Mouse (Mus musculus) intestine, embryonic 16.5 days (tissue): Measurements from ENCODE around the gene Zan. TPM values are rescaled to one million over a fixed set of nuclear protein-coding genes. Genes with fewer than 3 reads are reported as not detected.
A peak's percentile ranks its signal among the peaks of the same experiment; 100 is the strongest.

Experiments
- ATAC-seq: fragments of 200-750 bp; cut with Nextera tagmentation; 2 replicates; pipeline ENCODE4 v1.8.0; 2017; ENCODE audit warnings: moderate TSS enrichment, moderate library complexity
- H3K27ac ChIP-seq: fragments of 300-500 bp; sonication (generic); 2 replicates; pipeline ENCODE4 v1.5.1; 2014; ENCODE audit warnings: mild to moderate bottlenecking, low read length
- H3K27me3 ChIP-seq: fragments of 300-500 bp; sonication (generic); replicated peaks from 2 replicates; pipeline ENCODE4 v1.6.1; 2014; ENCODE audit warnings: low read length, control low read depth, mixed read lengths; ENCODE audit not compliant: control insufficient read depth, insufficient read depth
- H3K36me3 ChIP-seq: fragments of 300-500 bp; sonication (generic); 2 replicates; pipeline ENCODE4 v1.6.1; 2014; ENCODE audit warnings: low read length, control low read depth; ENCODE audit not compliant: control insufficient read depth, insufficient read depth
- H3K4me1 ChIP-seq: fragments of 300-500 bp; sonication (generic); 2 replicates; pipeline ENCODE4 v1.6.1; 2014; ENCODE audit warnings: low read length, control low read depth, mixed read lengths; ENCODE audit not compliant: control insufficient read depth, insufficient read depth
- H3K4me2 ChIP-seq: fragments of 300-500 bp; sonication (generic); 2 replicates; pipeline ENCODE4 v1.6.1; 2014; ENCODE audit warnings: low read depth, low read length, control low read depth
- H3K4me3 ChIP-seq: fragments of 300-500 bp; sonication (generic); 2 replicates; pipeline ENCODE4 v1.5.1; 2014; ENCODE audit warnings: mild to moderate bottlenecking, low read length
- H3K9ac ChIP-seq: fragments of 300-500 bp; sonication (generic); 2 replicates; pipeline ENCODE4 v1.6.1; 2014; ENCODE audit warnings: low read depth, low read length
- H3K9me3 ChIP-seq: fragments of 300-500 bp; sonication (generic); 2 replicates; pipeline ENCODE4 v1.6.1; 2016; ENCODE audit warnings: low read length, control low read depth; ENCODE audit not compliant: control insufficient read depth
- WGBS: fragments of 180-500 bp; shearing (Covaris S2); extraction: QIAGEN DNeasy Blood & Tissue Kit; methylation state at CpG from one replicate; pipeline ENCODE4 v1.1.7; 2014; 5-methylcytosine and 5-hydroxymethylcytosine counted together
- polyA plus RNA-seq: library from polyadenylated mRNA; unstranded; fragments of >200 nt; fragmentation: Nextera tagmentation; extraction: Ambion mirVana; gene quantifications from 2 replicates; pipeline ENCODE4 v1.2.1, GENCODE M21; 2015

Gene Zan
- polyA plus RNA-seq, 1 experiment from 2014 or later = 0.89 TPM

GRCm38 (mm10) chr5:137375627-137376026 lies 101.2 kb downstream of the Zan start:
- no peaks in the 10 kb centered on the region for H3K9me3 ChIP-seq
- H3K4me2 ChIP-seq = no peak overlapping the region
- H3K27ac ChIP-seq = peak overlapping the region; percentile 14; the same call in 1 of the 2 replicates
- peaks cover 10% of the 10 kb centered on the region for H3K4me1 ChIP-seq
- no peak overlapping the region for H3K9ac ChIP-seq
- ATAC-seq = peak; percentile 16; the same call in 1 of the 2 replicates
- no peak overlapping the region for H3K4me3 ChIP-seq
- 45% methylated on average over 2 of the region's 2 CpGs for WGBS
- H3K36me3 ChIP-seq = peaks cover 21% of the 10 kb centered on the region
- H3K27me3 ChIP-seq = no peaks in the 10 kb centered on the region

DNA sequence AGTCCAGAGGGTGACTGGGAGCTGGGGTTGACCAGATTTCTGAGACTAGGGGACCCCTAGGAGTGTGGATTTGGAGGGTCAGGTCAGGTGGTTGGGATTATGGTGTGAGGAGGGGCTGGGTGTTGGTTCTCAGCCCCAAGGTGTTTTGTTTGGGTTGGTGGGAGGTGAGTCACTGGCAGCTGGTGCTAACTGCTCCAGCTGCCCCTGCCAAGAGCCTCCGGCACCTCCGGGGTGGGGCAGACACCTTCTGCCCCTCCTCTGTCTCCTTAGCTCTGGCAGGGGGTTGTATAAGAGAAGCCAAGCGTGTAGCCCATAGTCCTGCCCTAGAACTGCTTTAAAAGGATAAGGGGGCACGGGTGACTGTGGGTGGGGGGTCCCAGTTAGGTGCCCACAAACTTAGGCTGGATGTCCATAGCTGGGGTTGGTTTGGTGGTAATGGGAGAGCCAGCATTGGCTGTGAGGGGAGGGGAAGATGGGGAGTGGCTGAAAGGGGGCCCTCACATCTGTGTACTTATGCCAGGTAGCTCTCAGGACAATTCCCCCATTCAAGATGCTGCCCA lies 102.3 kb downstream of the Zan start:
- WGBS = 57% methylated on average over 4 of the region's 4 CpGs
- Histone ChIP-seq H3K4me3 (no peak overlapping the region), H3K9me3 (no peaks in the 10 kb centered on the region), H3K4me1 (peaks cover 10% of the 10 kb centered on the region), H3K27me3 (no peaks in the 10 kb centered on the region), H3K36me3 (peaks cover 30% of the 10 kb centered on the region), H3K27ac (no peak overlapping the region), H3K9ac (no peak overlapping the region), H3K4me2 (no peak overlapping the region)
- no peak for ATAC-seq

DNA sequence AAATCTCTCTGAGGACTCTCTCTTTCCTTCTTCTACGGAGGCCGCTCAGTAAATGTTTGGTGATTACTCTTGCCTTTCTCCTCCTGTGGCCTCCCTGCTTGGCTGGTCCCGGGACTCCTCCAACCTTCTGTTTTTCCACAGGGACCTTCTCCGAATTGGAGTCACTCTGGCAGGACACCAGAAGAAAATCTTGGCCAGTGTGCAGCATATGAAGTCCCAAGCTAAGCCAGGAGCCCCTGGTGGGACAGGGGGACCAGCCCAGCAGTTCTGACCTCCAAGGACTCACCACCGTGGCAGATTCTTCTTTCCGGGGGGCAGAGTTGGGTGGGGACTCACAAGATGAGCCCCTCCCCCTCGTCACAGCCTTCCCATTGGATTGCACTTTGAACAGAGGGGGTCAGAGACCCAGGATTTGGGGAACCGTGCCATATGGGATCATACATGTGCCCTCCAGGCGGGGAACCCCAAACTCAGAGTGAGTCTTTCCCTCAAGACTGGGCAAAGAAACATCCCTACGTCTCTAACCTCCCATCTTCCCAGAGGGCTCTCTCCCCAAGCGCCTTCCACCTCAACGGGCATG lies 103.4 kb downstream of the Zan start:
- Histone ChIP-seq H3K27ac (no peak overlapping the region), H3K27me3 (no peaks in the 10 kb centered on the region), H3K9ac (no peak overlapping the region), H3K4me2 (no peak overlapping the region), H3K4me3 (no peak overlapping the region), H3K36me3 (peaks cover 34% of the 10 kb centered on the region), H3K4me1 (peaks cover 8% of the 10 kb centered on the region), H3K9me3 (no peaks in the 10 kb centered on the region)
- WGBS = 82% methylated on average over 12 of the region's 12 CpGs
- ATAC-seq = no peak

DNA sequence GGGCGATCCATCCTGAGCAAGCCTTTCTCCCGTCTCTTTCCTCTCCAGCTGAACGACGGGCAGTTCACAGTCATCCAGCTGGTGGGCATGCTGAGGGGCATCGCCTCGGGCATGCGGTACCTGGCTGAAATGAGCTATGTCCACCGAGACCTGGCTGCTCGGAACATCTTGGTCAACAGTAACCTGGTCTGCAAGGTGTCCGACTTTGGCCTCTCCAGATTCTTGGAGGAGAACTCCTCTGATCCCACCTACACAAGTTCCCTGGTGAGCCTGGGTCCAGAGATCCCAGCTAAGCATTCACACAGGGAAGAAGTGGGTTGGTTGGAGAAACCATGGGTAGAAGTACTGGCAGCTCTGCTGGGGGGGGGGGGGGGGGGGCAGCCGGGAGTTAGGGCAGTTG lies 107.2 kb downstream of the Zan start:
- peaks cover 56% of the 10 kb centered on the region for H3K36me3 ChIP-seq
- no peak overlapping the region for H3K9ac ChIP-seq
- H3K27ac ChIP-seq = no peak overlapping the region
- no peak for ATAC-seq
- H3K9me3 ChIP-seq = no peaks in the 10 kb centered on the region
- H3K4me3 ChIP-seq = no peak overlapping the region
- H3K27me3 ChIP-seq = no peaks in the 10 kb centered on the region
- no peaks in the 10 kb centered on the region for H3K4me1 ChIP-seq
- H3K4me2 ChIP-seq = no peak overlapping the region
- WGBS = 94% methylated on average over 11 of the region's 11 CpGs

- no peak overlapping the region for H3K9ac ChIP-seq
- H3K9me3 ChIP-seq = no peaks in the 10 kb centered on the region
- H3K4me2 ChIP-seq = no peak overlapping the region
- peaks cover 2% of the 10 kb centered on the region; the same call in 1 of the 2 replicates for H3K4me1 ChIP-seq
- H3K4me3 ChIP-seq = no peak overlapping the region
- H3K27ac ChIP-seq = no peak overlapping the region
- WGBS = 35% methylated on average over 7 of the region's 7 CpGs
- H3K36me3 ChIP-seq = peaks cover 50% of the 10 kb centered on the region
- H3K27me3 ChIP-seq = no peaks in the 10 kb centered on the region
- no peak for ATAC-seq
These were observed 118.5 kb downstream of the Zan start for GRCm38 (mm10) chr5:137358382-137358781.

GRCm38 (mm10) chr5:137354091-137354490 lies 122.8 kb downstream of the Zan start:
- no peak overlapping the region for H3K4me3 ChIP-seq
- peaks cover 20% of the 10 kb centered on the region for H3K4me1 ChIP-seq
- H3K36me3 ChIP-seq = peaks cover 21% of the 10 kb centered on the region
- H3K27ac ChIP-seq = no peak overlapping the region
- no peaks in the 10 kb centered on the region for H3K9me3 ChIP-seq
- H3K9ac ChIP-seq = no peak overlapping the region; the same call in 1 of the 2 replicates
- ATAC-seq = no peak
- H3K27me3 ChIP-seq = no peaks in the 10 kb centered on the region
- 84% methylated on average over 17 of the region's 17 CpGs for WGBS
- H3K4me2 ChIP-seq = no peak overlapping the region

DNA sequence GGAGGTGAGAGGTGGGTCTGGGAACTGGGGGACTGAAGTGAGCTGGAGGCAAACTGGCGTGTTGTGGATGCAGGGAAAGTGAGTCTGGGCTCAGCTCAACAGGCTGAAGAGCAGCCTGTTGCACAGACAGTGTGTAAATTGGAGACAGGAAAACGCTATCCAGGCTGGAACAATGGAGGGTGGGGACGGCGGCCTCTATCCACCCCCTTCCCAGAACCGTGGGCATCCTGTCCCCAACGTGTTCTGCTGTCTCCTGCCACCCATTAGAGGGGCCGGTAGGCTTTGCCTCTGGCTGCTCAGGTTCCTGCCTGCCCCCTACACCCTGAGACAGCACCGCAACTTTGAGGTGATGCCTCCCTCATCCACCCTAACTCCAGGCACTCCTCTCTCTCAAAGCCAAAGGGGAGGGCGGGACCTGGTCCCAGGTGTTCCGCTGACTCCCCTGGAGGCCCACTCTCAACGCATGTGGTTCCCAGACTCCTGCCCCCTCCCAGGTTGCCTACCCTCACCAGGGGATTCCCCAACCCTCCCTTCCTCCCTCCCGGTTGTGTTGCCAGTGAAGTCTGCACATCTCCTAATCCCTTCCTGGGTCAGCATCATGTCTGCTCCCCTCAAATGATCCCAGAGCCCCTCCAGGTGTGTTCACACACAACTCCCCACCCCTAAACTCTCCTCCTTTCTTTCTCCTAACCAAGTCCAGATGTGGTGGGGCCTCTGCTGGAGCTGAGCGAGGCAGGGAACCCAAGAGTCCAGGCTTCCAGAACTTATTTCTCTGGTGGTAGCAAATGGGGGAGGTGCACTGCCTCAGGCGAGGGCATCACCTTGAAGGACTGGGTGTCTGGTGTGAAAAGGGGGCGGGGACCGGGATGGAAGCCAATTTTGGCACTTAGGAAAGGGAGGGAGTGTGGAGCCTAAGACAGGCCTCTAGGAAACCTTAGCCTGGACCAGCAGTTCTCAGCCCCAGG lies 124.6 kb downstream of the Zan start:
- no peak for ATAC-seq
- Histone ChIP-seq H3K4me1 (peaks cover 37% of the 10 kb centered on the region), H3K4me2 (peak overlapping the region; percentile 84), H3K27me3 (no peaks in the 10 kb centered on the region), H3K9me3 (no peaks in the 10 kb centered on the region), H3K9ac (peak overlapping the region; percentile 95), H3K36me3 (peaks cover 17% of the 10 kb centered on the region), H3K27ac (peak overlapping the region; percentile 98), H3K4me3 (peak overlapping the region; percentile 74)
- WGBS = 11% methylated on average over 16 of the region's 16 CpGs

DNA sequence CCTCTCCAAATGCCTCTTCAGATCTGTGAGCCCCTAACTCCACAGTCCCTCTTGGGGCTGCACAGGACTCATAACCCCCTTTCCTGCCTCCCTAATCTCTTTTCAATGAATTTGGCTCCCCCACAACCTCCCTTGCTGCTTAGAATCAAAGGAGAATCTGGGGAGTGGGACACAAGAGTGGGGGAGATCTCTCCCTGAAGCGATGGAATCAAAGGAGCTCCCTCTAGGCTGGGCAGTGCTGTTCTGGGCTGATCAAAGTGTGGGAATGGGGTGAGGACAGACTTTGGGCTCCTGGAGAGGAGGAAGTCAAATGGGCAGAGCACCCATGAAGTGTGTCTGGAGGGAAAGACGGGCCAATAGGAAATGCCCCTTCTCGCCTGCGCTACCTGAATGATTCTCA lies 125.5 kb downstream of the Zan start:
- peak overlapping the region; percentile 98 for H3K27ac ChIP-seq
- WGBS = 9% methylated on average over 4 of the region's 4 CpGs
- no peak for ATAC-seq
- no peaks in the 10 kb centered on the region for H3K9me3 ChIP-seq
- peak overlapping the region; percentile 74 for H3K4me3 ChIP-seq
- no peaks in the 10 kb centered on the region for H3K27me3 ChIP-seq
- peak overlapping the region; percentile 84 for H3K4me2 ChIP-seq
- H3K36me3 ChIP-seq = peaks cover 11% of the 10 kb centered on the region
- peak overlapping the region; percentile 95 for H3K9ac ChIP-seq
- peaks cover 42% of the 10 kb centered on the region for H3K4me1 ChIP-seq

DNA sequence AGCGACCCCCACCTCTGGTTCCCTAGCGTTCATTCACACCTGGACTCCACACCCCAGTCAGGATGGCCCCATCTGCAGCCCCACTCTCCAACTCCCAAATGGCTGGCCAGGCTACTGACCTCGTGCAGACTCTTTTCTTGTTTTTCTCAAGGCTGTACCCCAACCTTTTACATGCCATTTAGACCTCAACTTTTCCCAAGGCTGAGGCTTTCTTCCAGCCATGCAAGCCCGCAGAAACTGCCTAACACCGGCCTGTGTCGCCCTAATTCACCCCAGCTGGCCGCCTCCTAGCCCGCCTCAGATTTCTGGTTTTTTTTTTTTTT lies 125.8 kb downstream of the Zan start:
- peaks cover 7% of the 10 kb centered on the region; the same call in 1 of the 2 replicates for H3K36me3 ChIP-seq
- no peaks in the 10 kb centered on the region for H3K27me3 ChIP-seq
- H3K4me3 ChIP-seq = peak overlapping the region; percentile 74
- no peaks in the 10 kb centered on the region for H3K9me3 ChIP-seq
- H3K4me2 ChIP-seq = peak overlapping the region; percentile 84
- peak overlapping the region; percentile 95 for H3K9ac ChIP-seq
- no peak for ATAC-seq
- peaks cover 42% of the 10 kb centered on the region for H3K4me1 ChIP-seq
- WGBS = 4% methylated on average over 8 of the region's 8 CpGs
- peak overlapping the region; percentile 98 for H3K27ac ChIP-seq
